Mouse (Mus musculus): ENCODE results near the gene 1810009A15Rik.

Gene 1810009A15Rik

GRCm38 (mm10) chr19:8920073-8920736 lies 31.6 kb downstream of the 1810009A15Rik start, which contains the start of gene B3gat3:
Gene B3gat3, plus strand, starts transcription at chr19:8920374.
- peak; percentile 94 to 96 for DNase-seq (ENCODE audit: low spot score in 2 of 2)

- no peak for DNase-seq (ENCODE audit: low spot score in 2 of 2)
Measured at GRCm38 (mm10) chr19:8920836-8921291, 32.2 kb downstream of the 1810009A15Rik start.

- DNase-seq (ENCODE audit: low spot score in 2 of 2): no peak
Measured at GRCm38 (mm10) chr19:8921741-8922140, 33.1 kb downstream of the 1810009A15Rik start.

- DNase-seq (ENCODE audit: low spot score in 2 of 2): no peak
Measured at GRCm38 (mm10) chr19:8926766-8927165, 38.1 kb downstream of the 1810009A15Rik start.

GRCm38 (mm10) chr19:8927891-8928525 lies 39.4 kb downstream of the 1810009A15Rik start:
- no peak for DNase-seq (ENCODE audit: low spot score in 2 of 2)

- no peak for DNase-seq (ENCODE audit: low spot score in 2 of 2)
Measured at GRCm38 (mm10) chr19:8928689-8929223, 40.1 kb downstream of the 1810009A15Rik start.

GRCm38 (mm10) chr19:8929224-8930088 lies 40.8 kb downstream of the 1810009A15Rik start, which contains the start of the genes Rom1 and Eml3:
Gene Rom1, minus strand, starts transcription at chr19:8929356.
Gene Eml3, plus strand, starts transcription at chr19:8929552.
- peak; percentile 86 to 93 for DNase-seq (ENCODE audit: low spot score in 2 of 2)

- no peak for DNase-seq (ENCODE audit: low spot score in 2 of 2)
Measured at GRCm38 (mm10) chr19:8930117-8930516, 41.5 kb downstream of the 1810009A15Rik start.

- no peak for DNase-seq (ENCODE audit: low spot score in 2 of 2)
Measured at GRCm38 (mm10) chr19:8930771-8931170, 42.1 kb downstream of the 1810009A15Rik start.

- DNase-seq (ENCODE audit: low spot score in 2 of 2): no peak
Measured at GRCm38 (mm10) chr19:8936736-8937135, 48.1 kb downstream of the 1810009A15Rik start.
